Mouse (Mus musculus): ENCODE data around the gene Aaed1.

DNA sequence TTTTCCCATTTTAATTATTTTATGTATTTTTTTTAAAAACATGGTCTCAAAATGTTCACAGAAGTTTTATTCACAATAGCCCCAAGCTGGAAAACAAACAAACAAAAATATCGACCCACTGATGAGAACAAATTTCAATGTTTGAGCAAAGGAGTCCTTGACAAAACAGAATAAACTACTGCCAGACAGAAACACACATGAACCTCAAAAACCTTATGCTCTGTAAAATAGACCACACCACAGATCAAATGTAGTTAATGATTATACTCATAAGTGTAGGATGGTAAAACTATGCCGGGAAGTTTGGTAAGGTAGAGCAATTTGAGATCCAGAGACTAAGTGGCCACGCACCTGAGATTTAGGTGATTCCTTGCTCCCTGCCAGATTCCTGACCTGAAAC, 20.6 kb upstream of the Aaed1 start:
- TF ChIP-seq POLR2A (IDR thresholded peaks at IDR 0.05; ENCODE audit: low read depth, low read length) (no peak), CTCF (IDR thresholded peaks at IDR 0.05; ENCODE audit: extremely low read depth, insufficient read depth, insufficient read length, insufficient replicate concordance) (no peak)

Measured in spleen, adult 2 months (tissue).